Mouse (Mus musculus): Measurements from ENCODE around the gene Scrg1.

GRCm38 (mm10) chr8:57430901-57431300, 24.8 kb upstream of the Scrg1 start:
- TF ChIP-seq E2F4 (IDR thresholded peaks at IDR 0.05; ENCODE audit: borderline replicate concordance, low read depth, low read length): no peak
- no peak for TF ChIP-seq CTCF (IDR thresholded peaks at IDR 0.05 in 2 of 3, conservative IDR thresholded peaks at IDR 0.05 in 1 of 3; ENCODE audit: control insufficient read depth in 1 of 3, insufficient read depth in 1 of 3, low read depth in 2 of 3, low read length in 3 of 3, poor library complexity in 1 of 3, severe bottlenecking in 1 of 3)
- TF ChIP-seq EP300 (IDR thresholded peaks at IDR 0.05; ENCODE audit: low read depth in 1 of 2, low read length in 2 of 2): no peak
